Mouse (Mus musculus) brain, embryonic 14.5 days (tissue): ENCODE results near the gene Srsf7. TPM values are rescaled to one million over a fixed set of nuclear protein-coding genes. Genes with fewer than 3 reads are reported as not detected.

ENCODE experiments used
- DNase-seq: peaks from one replicate; pipeline ENCODE4 v3.0.0-alpha.2; 2011; ENCODE audit warnings: low read depth
- CTCF ChIP-seq: fragments of 200-500 bp; IDR thresholded peaks from 2 replicates; pipeline ENCODE4 v1.5.1; 2012; ENCODE audit warnings: inconsistent platforms, mild to moderate bottlenecking, moderate library complexity, borderline replicate concordance; ENCODE audit not compliant: insufficient read depth, insufficient read length; ENCODE audit errors: extremely low read depth
- POLR2A ChIP-seq: fragments of 200-500 bp; IDR thresholded peaks from 2 replicates; pipeline ENCODE4 v1.6.1; 2012; ENCODE audit warnings: mild to moderate bottlenecking, inconsistent platforms, borderline replicate concordance; ENCODE audit not compliant: poor library complexity, insufficient read depth, insufficient read length, severe bottlenecking; ENCODE audit errors: extremely low read depth
- polyA plus RNA-seq: library from polyadenylated mRNA; depleted of rRNA; stranded (reverse); fragments of >200 nt; gene quantifications from 2 replicates; pipeline ENCODE4 v1.2.3, GENCODE M21; 2012; rRNA removed

Srsf7 gene
- polyA plus RNA-seq, 1 experiment, result 326 TPM

- TF ChIP-seq CTCF, result no peak
- TF ChIP-seq POLR2A, result no peak
- no peak for DNase-seq
These were observed 39.7 kb downstream of the Srsf7 start for GRCm38 (mm10) chr17:80167436-80167835.

- peak; percentile 49 for DNase-seq
- TF ChIP-seq POLR2A (no peak), CTCF (no peak)
These were observed 40.8 kb downstream of the Srsf7 start for GRCm38 (mm10) chr17:80166346-80166745.

- TF ChIP-seq CTCF (no peak), POLR2A (no peak)
These were observed 41.4 kb downstream of the Srsf7 start for GRCm38 (mm10) chr17:80165741-80166140.

GRCm38 (mm10) chr17:80163991-80164390, 43.1 kb downstream of the Srsf7 start:
- no peak for TF ChIP-seq POLR2A
- no peak for DNase-seq

More at GRCm38 (mm10) chr17:80165741-80166140, 41.4 kb downstream of the Srsf7 start:
- DNase-seq, result peak; percentile 86

- TF ChIP-seq CTCF, result no peak
- no peak for TF ChIP-seq POLR2A
These were observed 46.7 kb downstream of the Srsf7 start for GRCm38 (mm10) chr17:80160454-80160853.

GRCm38 (mm10) chr17:80157489-80157888, 49.6 kb downstream of the Srsf7 start:
- TF ChIP-seq CTCF (no peak), POLR2A (no peak)
- DNase-seq, result no peak

More at GRCm38 (mm10) chr17:80160454-80160853, 46.7 kb downstream of the Srsf7 start:
- DNase-seq, result peak; percentile 84

- no peak for TF ChIP-seq CTCF
- TF ChIP-seq POLR2A, result no peak
- no peak for DNase-seq
These were observed 50.2 kb downstream of the Srsf7 start for GRCm38 (mm10) chr17:80156905-80157304.

- TF ChIP-seq CTCF (no peak), POLR2A (no peak)
- DNase-seq, result no peak
These were observed 53.5 kb downstream of the Srsf7 start for GRCm38 (mm10) chr17:80153631-80154030.

- DNase-seq, result peak; percentile 36
These were observed 54.1 kb downstream of the Srsf7 start for GRCm38 (mm10) chr17:80152767-80153630.

GRCm38 (mm10) chr17:80151353-80151752, 55.8 kb downstream of the Srsf7 start:
- TF ChIP-seq CTCF (no peak), POLR2A (no peak)
- DNase-seq, result no peak

More at GRCm38 (mm10) chr17:80152767-80153630, 54.1 kb downstream of the Srsf7 start:
- TF ChIP-seq POLR2A (no peak), CTCF (no peak)

Other genes starting within 250 kb of the Srsf7 start
- 81.9 and 85.7 TPM in 2 replicates for gene Hnrnpll, start 145.0 kb downstream of the Srsf7 start, polyA plus RNA-seq
- gene Galm, start 79.8 kb downstream of the Srsf7 start, polyA plus RNA-seq, result 2.3 and 2.4 TPM in 2 replicates
- gene Ttc39d, start 153 bp upstream of the Srsf7 start, polyA plus RNA-seq, result 0.05 and 0.08 TPM in 2 replicates
- gene Gemin6, start 17.1 kb upstream of the Srsf7 start, polyA plus RNA-seq, result 9.7 and 12.5 TPM in 2 replicates
- gene Morn2, start 82.9 kb upstream of the Srsf7 start, polyA plus RNA-seq, result 16.0 and 25.6 TPM in 2 replicates
- 65.0 and 69.8 TPM in 2 replicates for gene Dhx57, start 83.2 kb upstream of the Srsf7 start, polyA plus RNA-seq
- gene Arhgef33, start 100.1 kb upstream of the Srsf7 start, polyA plus RNA-seq, result 1.9 and 3.1 TPM in 2 replicates
- 0.93 and 2.3 TPM in 2 replicates for gene Gm10190, start 166.2 kb upstream of the Srsf7 start, polyA plus RNA-seq